Mouse (Mus musculus) right cerebral cortex, postnatal 10 days (tissue): ENCODE results near the gene Ifna1.
"Not testable (repeated sequence)": the region's sequence is repeated elsewhere in the genome, so short reads cannot be mapped to it uniquely, and the experiment has no call there.

Experiments
- DNase-seq, 2 experiments: peaks; one replicate each; pipeline ENCODE4 v3.0.0; 2021; ENCODE audit warnings: low spot score in 2 of 2

The Ifna1 gene

DNA sequence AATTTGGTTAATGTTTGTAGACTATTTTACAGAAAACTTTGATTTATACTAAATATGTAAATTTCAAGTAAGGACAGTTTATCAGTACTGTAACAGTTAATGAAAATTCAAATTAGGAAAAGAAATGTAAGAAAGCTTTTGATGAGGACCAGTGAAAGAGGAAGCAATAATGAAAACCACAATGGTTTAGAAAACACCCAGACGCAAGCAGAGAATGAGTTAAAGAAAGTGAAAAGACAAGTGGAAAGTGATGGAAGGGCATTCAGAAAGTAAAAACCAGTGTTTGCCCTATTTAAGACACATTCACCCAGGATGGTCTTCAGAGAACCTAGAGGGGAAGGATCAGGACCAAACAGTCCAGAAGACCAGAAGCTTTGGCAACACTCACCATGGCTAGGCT, at the start of gene Ifna1:
TSS of gene Ifna1 (plus strand) at position 390 of the 400 bp plus-strand sequence.
- DNase-seq: no peak

DNA sequence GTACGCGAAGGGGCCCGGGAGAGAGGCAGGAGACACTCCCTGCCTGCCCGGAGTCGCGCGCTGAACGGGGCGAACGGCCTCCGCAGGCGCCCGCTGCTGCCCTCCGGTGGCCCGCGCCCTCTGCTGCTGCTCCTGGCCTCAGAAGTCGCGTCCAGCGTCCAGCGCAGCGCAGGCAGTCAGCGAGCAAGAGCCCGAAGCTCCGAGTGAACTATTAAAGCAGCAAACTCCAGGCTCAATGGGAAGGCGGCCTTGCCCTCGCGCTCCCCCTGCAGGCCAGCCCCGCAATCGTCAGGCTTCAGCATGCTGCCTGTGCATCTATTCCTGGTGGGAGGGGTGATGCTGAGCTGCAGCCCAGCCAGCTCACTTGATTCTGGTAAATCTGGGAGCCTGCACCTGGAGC, 46.9 kb upstream of the Ifna1 start, which contains the start of gene Gm13287:
TSS of gene Gm13287 (plus strand) at position 301 of the 400 bp plus-strand sequence.
- not testable (repeated sequence) for DNase-seq

DNA sequence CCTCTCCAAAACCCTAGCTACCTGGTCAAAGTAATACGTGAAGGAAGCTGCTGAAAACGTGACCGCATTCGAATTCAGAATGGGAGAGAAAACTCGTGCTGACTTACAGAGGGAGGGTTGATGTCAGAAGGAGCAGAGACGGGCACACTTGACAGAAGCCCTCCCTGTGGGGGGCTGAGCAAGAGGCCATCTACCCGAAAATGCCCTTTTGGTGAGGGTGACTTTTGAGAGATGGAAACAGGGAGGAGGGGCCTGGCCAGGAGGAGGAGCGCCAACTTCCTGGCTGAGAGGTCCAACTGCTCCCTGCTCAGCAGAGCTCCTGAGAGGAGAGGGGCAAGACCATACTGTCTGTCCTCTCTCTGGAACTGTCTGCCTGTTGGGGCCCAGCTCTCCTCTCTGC, 44.7 kb upstream of the Ifna1 start, which contains the start of gene Gm13288:
TSS of gene Gm13288 (plus strand) at position 301 of the 400 bp plus-strand sequence.
- not testable (repeated sequence) for DNase-seq

DNA sequence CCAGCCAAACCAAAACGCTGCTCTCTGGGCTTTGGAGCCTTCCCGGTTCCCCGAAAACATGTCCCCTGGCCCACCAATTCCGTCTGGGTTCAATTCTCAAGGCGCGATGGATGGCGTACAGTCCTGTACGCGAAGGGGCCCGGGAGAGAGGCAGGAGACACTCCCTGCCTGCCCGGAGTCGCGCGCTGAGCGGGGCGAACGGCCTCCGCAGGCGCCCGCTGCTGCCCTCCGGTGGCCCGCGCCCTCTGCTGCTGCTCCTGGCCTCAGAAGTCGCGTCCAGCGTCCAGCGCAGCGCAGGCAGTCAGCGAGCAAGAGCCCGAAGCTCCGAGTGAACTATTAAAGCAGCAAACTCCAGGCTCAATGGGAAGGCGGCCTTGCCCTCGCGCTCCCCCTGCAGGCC, 44.1 kb upstream of the Ifna1 start:
- not testable (repeated sequence) for DNase-seq

DNA sequence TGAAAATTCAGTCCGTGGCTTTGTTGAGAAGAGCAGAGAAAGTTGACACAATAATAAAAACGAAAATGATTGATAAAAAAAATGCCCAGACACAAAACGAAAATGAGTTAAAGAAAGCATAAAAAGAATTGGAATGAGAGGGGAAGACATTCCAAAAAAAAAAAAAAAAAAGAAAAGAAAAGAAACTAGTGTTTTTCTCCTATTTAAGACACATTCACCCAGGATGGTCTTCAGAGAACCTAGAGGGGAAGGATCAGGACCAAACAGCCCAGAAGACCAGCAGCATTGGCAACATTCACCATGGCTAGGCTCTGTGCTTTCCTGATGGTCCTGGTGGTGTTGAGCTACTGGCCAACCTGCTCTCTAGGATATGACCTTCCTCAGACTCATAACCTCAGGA, 34.0 kb upstream of the Ifna1 start, which contains the start of gene Ifna7:
TSS of gene Ifna7 (plus strand) at position 301 of the 400 bp plus-strand sequence.
- DNase-seq: no peak

DNA sequence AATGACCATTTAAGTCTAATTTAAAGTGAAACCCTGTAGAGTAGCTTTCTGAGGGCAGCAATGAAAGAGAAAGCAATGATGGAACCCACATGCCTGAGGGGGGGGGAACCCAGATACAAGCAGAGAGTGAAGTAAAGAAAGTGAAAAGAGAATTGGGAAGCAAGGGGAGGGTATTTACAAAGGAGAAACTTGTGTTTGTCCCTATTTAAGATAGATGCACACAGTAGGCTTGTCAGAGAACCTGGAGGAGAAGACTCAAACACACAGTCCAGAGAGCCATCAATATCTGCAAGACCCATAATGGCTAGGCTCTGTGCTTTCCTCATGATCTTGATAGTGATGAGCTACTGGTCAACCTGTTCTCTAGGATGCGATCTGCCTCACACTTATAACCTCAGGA, 30.2 kb upstream of the Ifna1 start, which contains the start of gene Ifna11:
TSS of gene Ifna11 (plus strand) at position 301 of the 400 bp plus-strand sequence.
- DNase-seq: no peak

DNA sequence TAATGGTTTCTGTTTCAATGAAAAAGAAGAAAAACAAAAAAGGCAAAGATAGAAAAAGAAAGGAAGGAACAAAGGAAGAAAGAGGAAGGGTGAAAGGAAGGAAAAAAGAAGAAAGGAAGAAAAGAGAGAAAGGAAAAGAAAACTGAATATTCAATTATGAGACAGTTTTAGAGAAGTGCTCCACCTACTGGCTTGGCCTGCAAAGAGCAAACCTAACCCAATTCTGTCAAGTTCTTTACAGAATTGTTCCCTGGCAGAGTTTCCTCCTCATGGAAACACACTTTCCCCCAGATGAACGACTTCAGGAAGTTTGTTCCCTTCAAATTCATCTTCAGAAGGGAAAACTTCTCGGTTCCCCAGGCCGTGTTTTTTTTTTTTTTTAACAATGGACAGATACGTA, 26.9 kb upstream of the Ifna1 start:
- peak in 1 of 2 experiments; percentile 32 for DNase-seq

DNA sequence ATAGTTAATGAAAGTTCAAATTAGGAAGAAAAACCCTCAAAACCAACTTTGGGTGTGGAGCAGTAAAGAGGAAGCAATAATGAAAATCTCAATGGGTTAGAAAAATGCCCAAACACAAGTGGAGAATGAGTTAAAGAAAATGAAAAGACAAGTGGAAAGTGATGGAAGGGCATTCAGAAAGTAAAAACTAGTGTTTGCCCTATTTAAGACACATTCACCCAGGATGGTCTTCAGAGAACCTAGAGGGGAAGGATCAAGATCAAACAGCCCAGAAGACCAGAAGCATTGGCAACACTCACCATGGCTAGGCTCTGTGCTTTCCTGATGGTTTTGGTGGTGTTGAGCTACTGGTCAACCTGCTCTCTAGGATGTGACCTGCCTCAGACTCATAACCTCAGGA, 22.8 kb upstream of the Ifna1 start, which contains the start of gene Ifna6:
TSS of gene Ifna6 (plus strand) at position 301 of the 400 bp plus-strand sequence.
- DNase-seq: not testable (repeated sequence)

DNA sequence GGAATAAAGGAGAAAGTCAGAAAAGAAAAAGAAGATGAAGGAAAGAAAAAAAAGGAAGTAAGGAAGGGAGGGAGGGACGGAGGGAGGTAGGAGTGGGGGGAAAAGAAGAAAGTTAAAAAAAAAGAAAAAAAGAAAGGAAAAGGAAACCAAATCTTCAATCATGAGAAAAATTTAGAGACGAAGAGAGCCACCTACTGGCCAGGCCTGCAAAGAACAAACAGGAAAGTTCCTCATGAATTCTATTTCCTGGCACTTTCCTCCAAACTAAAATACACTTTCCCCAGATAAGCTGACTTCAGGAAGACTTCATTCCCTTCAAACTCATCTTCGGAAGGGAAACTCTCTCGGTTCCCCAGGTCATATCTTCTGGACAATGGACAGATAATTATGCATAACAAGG, 19.4 kb upstream of the Ifna1 start:
- peak; percentile 35 to 56 for DNase-seq

DNA sequence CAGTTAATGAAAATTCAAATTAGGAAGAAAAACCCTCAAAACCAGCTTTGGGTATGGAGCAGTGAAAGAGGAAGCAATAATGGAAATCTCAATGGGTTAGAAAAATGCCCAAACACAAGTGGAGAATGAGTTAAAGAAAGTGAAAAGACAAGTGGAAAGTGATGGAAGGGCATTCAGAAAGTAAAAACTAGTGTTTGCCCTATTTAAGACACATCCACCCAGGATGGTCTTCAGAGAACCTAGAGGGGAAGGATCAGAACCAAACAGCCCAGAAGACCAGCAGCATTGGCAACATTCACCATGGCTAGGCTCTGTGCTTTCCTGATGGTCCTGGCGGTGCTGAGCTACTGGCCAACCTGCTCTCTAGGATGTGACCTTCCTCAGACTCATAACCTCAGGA, 14.7 kb upstream of the Ifna1 start, which contains the start of gene Ifna5:
TSS of gene Ifna5 (plus strand) at position 301 of the 400 bp plus-strand sequence.
- not testable (repeated sequence) for DNase-seq

DNA sequence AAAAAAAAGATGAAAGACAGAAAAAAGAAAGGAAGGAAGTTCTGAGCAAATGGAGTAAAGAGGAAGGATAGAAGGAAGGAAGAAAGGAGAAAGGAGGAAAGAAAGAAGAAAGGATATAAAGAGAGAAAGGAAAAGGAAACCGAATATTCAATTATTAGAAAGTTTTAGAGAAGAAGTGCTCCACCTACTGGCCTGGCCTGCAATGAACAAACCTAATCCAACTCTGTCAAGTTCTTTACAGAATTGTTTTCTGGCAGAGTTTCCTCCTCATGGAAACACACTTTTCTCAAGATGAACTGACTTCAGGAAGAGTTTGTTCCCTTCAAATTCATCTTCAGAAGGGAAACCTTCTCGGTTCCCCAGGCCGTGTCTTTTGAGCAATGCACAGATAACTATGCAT, 11.1 kb upstream of the Ifna1 start:
- DNase-seq: no peak

DNA sequence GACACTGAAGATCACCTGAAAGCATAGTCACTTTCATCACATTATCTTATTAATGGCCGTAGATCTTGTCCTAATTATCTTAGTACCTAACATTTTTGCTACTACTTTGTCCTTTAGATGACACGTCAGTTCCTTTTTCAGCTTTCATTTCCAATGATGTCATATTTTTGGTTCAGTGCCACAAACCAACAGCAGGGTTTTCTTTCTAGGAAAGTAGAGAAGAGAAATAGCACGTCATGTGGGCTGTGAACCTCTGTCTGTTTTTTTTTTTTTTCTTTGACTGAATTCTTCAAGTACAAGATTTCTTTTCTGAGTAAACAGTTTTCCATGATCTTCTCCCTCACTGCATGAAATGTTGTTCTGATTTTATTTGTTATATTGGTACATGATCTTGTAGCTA, 9.8 kb upstream of the Ifna1 start:
- no peak for DNase-seq

DNA sequence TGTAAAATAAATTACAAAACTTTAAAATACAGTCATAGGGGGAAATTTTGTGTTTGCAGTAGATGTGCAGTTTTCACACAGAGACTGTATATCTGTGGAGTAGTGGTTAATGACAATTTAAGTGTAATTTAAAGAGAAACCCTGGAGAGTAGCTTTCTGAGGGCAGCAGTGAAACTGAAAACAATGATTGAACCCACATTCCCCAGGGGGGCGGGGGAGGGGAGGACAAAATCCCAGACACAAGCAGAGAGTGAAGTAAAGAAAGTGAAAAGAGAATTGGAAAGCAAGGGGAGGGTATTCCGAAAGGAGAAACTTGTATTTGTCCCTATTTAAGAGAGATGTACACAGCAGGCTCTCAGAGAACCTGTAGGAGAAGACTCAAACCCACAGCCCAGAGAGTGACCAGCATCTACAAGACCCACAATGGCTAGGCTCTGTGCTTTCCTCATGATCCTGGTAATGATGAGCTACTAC, 8.4 kb upstream of the Ifna1 start, which contains the start of gene Ifna4:
TSS of gene Ifna4 (plus strand) at position 424 of the 474 bp plus-strand sequence.
- no peak for DNase-seq

DNA sequence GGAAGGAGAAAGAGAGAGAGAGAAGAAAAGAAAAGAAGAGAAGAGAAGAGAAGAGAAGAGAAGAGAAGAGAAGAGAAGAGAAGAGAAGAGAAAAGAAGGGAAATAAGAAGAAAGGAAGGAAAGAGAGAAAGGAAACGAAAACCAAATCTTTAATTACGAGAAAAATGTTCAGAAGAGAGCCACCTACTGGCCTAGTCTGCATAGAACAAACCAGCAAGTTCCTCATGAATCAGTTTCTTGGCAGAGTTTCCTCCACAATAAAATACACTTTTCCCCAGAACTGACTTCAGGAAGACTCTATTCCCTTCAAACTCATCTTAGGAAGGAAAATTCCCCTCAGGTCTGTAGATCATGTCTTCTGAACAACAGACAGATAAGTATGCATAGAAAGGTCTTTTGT, 4.6 kb upstream of the Ifna1 start:
- DNase-seq: no peak

DNA sequence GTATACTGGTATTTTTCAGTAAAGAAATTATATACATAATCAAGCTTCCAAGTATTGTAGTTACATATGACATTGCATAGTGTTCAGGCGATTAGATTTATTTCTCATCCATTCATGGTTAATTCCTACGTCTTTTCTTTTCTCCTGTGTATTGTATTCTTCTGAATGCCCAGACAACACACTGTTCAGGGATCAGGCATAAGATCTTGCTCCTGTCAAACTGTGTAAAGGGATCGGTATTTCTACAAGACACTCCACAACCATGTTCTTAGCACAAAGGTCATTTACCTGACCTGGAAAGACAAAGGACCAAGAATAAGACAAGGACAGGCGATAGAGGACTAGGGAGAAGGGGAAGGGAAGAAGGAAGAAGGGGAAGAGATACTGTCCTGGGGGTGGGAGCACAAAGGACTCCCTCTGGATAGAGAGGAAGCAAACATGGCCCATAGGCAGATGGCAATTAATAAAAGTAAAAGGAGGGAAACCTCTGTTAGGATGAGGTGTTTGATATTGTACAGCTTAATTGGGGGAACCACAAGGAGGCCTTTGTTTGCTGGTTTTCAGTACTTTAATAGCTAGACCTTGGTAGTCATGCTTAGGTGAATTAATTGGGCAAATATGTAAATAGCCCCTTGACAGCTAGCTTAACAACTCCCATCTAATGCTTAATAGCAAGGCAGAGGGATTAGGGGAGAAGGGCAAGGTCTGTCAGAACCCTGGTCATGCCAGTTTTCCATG, 1.3 kb downstream of the Ifna1 start:
- DNase-seq: no peak

DNA sequence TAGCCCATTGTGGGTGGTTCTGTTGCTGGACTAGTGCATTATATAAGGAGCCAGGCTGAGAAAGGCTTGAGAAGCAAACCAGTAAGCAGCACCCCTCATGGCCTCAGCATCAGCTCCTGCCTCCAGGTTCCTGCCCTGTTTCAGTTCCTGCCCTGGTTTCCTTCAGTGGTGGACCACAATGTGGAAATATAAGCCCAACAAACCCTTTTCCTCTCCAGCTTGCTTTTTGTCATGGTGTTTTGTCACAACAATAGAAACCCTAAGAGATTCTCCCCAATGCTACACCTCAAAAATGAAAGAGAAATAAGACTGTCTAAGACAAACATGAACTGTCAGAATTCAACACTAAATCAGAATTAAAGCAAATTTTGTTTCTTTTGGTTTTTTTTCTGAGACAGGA, 9.3 kb downstream of the Ifna1 start:
- no peak for DNase-seq

DNA sequence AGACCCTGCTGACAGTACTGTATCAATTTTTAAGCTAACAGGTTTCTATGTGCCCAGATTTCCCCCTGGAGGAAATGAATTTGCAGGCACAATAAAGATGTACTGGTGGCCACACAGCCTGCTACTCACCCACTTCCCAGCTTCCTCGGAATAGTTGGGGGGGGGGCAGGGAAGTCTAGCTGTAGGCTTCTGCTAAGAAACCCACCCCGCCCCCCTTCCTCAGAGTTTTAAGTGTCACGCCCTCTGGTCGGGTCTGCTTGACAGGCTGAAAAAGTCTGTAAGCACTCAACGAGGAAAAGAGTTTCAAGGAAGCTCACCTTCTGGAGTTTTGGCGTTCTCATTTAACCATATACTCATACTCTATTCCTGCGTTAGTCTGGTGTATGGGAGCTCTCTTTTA, 13.4 kb downstream of the Ifna1 start:
- no peak for DNase-seq

DNA sequence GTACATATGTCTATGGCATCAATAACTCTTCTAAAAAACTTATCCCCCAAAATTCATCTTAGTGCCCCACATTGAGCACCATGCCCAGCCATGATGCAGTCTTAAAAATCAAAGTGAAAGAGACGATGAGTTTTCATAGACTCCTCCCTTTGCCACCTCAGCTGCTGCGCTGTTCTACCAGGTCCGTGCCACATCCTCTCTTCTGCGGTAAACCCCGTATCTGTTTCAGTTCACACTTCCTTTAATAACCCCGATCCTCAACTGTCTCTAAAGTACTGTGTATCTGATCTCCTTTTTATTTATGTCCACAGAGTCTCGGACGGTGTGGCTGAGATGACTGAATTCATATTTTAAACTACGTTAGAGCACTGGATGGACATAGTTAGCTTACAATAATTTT, 14.7 kb downstream of the Ifna1 start:
- DNase-seq: no peak

DNA sequence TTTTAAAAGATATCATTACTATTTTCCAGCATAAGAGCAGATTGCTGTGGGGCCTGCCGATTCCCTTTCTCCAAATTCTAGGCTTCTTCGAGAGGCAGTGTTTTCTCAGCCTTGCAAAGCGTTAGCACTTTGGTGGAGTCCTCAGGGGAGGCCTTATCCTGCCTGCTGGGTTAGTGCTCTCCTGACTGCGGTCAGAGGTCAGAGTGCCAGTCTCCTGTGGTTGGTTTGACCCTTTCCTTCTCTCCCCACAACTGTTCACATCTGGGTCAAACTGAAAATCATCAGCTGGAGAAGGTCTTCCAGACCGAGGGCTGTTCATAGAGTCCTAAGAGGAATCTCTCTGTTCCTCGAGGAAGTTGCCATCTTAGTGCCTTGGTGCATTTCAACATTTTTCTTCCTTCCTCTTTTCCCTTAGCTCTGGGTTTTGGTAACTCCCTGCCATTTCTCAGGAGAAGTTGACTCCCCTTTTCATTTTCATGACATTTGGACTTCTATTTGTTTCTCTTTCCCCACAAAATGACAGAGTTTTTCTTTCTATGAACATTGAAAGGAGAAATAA, 15.2 kb downstream of the Ifna1 start:
- DNase-seq: no peak

DNA sequence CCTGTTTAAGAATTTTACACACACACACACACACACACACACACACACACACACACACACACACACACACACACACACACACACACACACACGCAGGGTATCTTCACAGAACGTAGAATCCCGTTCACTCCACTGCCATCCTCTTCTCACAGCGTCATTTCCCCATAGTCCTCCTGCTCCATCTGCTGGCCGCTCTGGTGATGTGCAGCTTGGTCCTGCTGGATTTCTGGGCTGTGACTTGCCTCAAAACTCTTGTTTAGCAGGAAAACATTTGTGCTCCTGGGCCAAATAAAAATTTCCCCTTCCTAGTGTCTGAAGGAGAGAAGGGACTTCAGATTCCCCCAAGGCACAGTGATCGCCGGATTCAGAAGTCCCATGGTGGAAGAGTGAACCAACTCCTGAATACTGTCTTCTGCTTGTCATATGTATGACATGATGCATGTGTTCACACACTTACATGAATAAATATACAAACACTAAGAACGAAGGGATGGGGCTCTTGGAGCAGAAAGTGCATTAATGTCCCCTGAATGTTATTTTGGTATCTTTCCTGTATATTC, 17.6 kb downstream of the Ifna1 start:
- DNase-seq: peak; percentile 74 to 83

DNA sequence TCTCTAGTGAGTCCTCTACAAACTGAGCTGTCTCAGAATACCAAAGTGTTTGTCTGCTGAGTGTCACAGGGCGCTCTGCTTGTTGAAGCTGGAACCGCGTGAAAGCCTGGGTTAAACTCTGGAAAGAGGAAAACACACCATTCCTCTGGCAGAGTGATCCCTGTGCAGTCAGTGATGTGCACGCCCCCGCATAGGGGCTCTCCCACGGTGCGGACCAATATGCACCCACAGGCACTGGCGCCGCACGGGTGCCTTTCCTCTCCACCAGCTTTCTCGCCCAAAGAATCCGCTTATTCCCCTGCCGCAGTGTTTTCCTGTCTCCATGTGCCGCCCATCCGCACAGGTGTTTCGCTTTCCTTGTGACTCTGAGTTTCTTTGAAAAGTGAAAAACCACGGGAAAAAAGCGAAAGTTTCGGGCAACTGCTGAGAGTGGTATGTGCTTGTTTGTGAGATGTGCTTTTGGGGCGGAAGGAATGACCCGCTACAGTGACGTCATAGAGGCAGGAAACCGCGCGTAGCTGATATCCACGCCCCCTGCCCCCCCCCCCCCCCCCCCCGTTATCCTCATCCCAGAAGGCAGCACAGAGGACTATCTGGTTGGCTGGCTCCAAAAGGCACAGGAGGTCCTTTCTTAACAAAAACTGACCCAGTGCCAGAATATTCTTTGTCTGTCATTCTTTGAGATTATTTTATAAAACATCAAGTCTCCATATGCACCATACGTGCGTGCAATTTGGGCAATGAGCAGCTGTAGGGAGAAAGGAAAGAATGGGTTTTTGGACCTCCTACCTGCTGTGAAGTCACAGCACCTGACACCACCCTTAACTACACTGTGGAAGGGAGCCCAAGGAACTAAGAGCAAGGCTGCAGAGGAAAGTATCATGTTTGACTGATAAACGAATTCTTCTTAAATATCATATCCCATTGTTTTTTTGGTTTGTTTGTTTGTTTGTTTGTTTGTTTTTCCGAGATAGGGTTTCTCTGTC, 18.3 kb downstream of the Ifna1 start:
- peak; percentile 26 to 27 for DNase-seq
